Mouse (Mus musculus): ENCODE measurements at regions not wholly inside any gene's neighbourhood (a gene's known extent, or its start where the extent isn't known, plus 50 kb on each side); places are given as distances from the start of the nearest gene placed in this dataset.

- DNase-seq (ENCODE audit: inconsistent ontology term) = no peak
Observed at GRCm38 (mm10) chr1:119124063-119124462, 70.6 kb upstream of the Gli2 start.

GRCm38 (mm10) chr1:119123402-119123801 is 70.0 kb upstream of the Gli2 start:
- DNase-seq (ENCODE audit: inconsistent ontology term) = no peak

GRCm38 (mm10) chr1:119122975-119123374 is 69.6 kb upstream of the Gli2 start:
- DNase-seq (ENCODE audit: inconsistent ontology term) = peak; percentile 67

- peak; percentile 7 for DNase-seq (ENCODE audit: inconsistent ontology term)
Observed at GRCm38 (mm10) chr1:119119863-119120569, 66.6 kb upstream of the Gli2 start.

- DNase-seq (ENCODE audit: inconsistent ontology term) = no peak
Observed at GRCm38 (mm10) chr1:119115106-119115674, 61.8 kb upstream of the Gli2 start.

DNA sequence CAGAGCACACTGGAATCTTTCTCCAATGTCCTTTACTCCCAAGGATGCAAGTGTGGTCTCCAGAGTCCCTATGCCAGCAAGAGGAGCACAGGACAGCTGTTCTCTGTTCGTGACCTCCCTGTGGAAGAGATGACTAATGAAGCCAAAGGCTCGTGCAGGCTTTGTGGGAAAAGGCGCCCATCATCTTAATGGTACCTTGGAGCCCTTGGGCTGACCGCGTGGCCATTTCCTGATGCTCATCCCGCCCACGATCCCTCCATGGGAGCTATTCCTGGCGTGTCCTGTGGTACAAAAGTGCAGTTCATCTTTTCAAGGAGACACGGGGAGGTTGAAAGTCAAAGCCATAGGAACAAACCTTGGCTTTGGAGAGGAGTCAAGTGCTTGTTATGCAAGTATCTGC is 55.2 kb upstream of the Gli2 start:
- DNase-seq (ENCODE audit: inconsistent ontology term) = no peak

DNA sequence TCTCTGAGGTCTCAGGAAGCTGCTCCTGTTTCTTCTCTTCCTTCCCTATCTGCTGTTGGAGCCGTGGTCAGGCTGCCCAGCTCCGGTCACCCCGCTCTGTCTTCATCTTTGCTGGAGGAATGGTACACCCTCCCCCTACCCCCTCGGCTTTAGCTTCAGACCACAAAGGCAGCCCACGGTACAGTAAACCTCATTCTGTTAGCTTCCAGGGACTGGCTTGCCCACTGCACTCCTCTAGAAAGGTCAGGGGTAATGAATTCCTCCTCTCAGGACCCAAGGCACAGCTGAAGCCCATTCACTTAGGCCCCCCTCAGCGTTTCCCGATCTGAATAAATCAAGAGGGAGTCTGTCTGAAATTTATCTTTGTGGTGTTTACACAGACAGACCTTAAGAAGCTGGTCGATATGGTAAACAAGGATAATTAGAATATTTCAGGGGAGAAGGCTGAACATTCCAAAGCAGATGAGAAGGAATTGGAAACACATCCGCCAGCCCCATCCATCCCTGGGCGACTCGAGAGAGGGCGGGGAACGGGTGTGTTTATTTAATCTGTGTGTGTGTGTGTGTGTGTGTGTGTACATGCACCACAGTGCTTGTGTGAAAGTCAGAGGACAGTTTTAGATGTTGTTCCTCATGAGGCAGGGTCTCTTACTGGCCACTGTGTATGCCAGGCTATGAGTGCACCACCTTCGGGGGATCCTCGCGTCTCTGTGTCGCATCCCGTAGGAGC is 53.0 kb upstream of the Gli2 start:
- DNase-seq (ENCODE audit: inconsistent ontology term) = no peak

Measured in Muller cell, postnatal 12 days (primary cell).